Mouse (Mus musculus) right cerebral cortex, postnatal 36 days (tissue): ENCODE data around the gene Aldh3b3.
"Not testable (repeated sequence)": the region's sequence is repeated elsewhere in the genome, so short reads cannot be mapped to it uniquely, and the experiment has no call there.

Experiments
- DNase-seq, 2 experiments: peaks; one replicate each; pipeline ENCODE4 v3.0.0; 2022; ENCODE audit warnings: low spot score in 2 of 2, mixed read lengths in 1 of 2

Gene Aldh3b3

GRCm38 (mm10) chr19:3935896-3936850, 22.3 kb upstream of the Aldh3b3 start:
- no peak for DNase-seq

- DNase-seq = no peak
Observed at GRCm38 (mm10) chr19:3942315-3942714, 16.1 kb upstream of the Aldh3b3 start.

GRCm38 (mm10) chr19:3942986-3943735, 15.3 kb upstream of the Aldh3b3 start:
- DNase-seq = no peak

- no peak for DNase-seq
Observed at GRCm38 (mm10) chr19:3945872-3946564, 12.4 kb upstream of the Aldh3b3 start.

- peak; percentile 29 to 36 for DNase-seq
Observed at GRCm38 (mm10) chr19:3946715-3947114, 11.7 kb upstream of the Aldh3b3 start.

- no peak for DNase-seq
Observed at GRCm38 (mm10) chr19:3947813-3948212, 10.6 kb upstream of the Aldh3b3 start.

- DNase-seq = no peak
Observed at GRCm38 (mm10) chr19:3948546-3948945, 9.9 kb upstream of the Aldh3b3 start.

- DNase-seq = no peak
Observed at GRCm38 (mm10) chr19:3950331-3950730, 8.1 kb upstream of the Aldh3b3 start.

GRCm38 (mm10) chr19:3951461-3951860, 7.0 kb upstream of the Aldh3b3 start:
- no peak for DNase-seq

GRCm38 (mm10) chr19:3952099-3952498, 6.3 kb upstream of the Aldh3b3 start:
- no peak for DNase-seq

- DNase-seq = no peak
Observed at GRCm38 (mm10) chr19:3955033-3955432, 3.4 kb upstream of the Aldh3b3 start.

- DNase-seq = no peak
Observed at GRCm38 (mm10) chr19:3955804-3956203, 2.6 kb upstream of the Aldh3b3 start.

GRCm38 (mm10) chr19:3957296-3958036, 979 bp upstream of the Aldh3b3 start:
- not testable (repeated sequence) for DNase-seq

- no peak for DNase-seq
Observed at GRCm38 (mm10) chr19:3959030-3959429, 585 bp downstream of the Aldh3b3 start.

- no peak for DNase-seq
Observed at GRCm38 (mm10) chr19:3960211-3960610, 1.8 kb downstream of the Aldh3b3 start.

GRCm38 (mm10) chr19:3961805-3962204, 3.4 kb downstream of the Aldh3b3 start:
- not testable (repeated sequence) for DNase-seq

GRCm38 (mm10) chr19:3962469-3962868, 4.0 kb downstream of the Aldh3b3 start:
- DNase-seq = no peak

- no peak for DNase-seq
Observed at GRCm38 (mm10) chr19:3964030-3964429, 5.6 kb downstream of the Aldh3b3 start.

- no peak for DNase-seq
Observed at GRCm38 (mm10) chr19:3966330-3967075, 8.1 kb downstream of the Aldh3b3 start.

GRCm38 (mm10) chr19:3967258-3967657, 8.8 kb downstream of the Aldh3b3 start:
- no peak for DNase-seq

- DNase-seq = no peak
Observed at GRCm38 (mm10) chr19:3972229-3972628, 13.8 kb downstream of the Aldh3b3 start, which contains the start of gene Aldh3b2. Gene Aldh3b2, plus strand, starts transcription at chr19:3972328.
